Mouse (Mus musculus) heart, embryonic 12.5 days (tissue): ENCODE data around the gene Dusp2. TPM values are rescaled to one million over a fixed set of nuclear protein-coding genes. Genes with fewer than 3 reads are reported as not detected.
"Not testable (repeated sequence)": the region's sequence is repeated elsewhere in the genome, so short reads cannot be mapped to it uniquely, and the experiment has no call there.

ENCODE experiments used
- ATAC-seq: fragments of 200-750 bp; cut with Nextera tagmentation; 2 replicates; pipeline ENCODE4 v1.8.0; 2017; ENCODE audit warnings: moderate TSS enrichment, moderate library complexity; ENCODE audit not compliant: insufficient number of reproducible peaks, low FRiP score
- H3K27ac ChIP-seq: fragments of 300-500 bp; sonication (generic); 2 replicates; pipeline ENCODE4 v1.5.1; 2016; ENCODE audit warnings: mild to moderate bottlenecking, moderate library complexity; ENCODE audit not compliant: poor library complexity, severe bottlenecking
- H3K27me3 ChIP-seq: fragments of 300-500 bp; sonication (generic); replicated peaks from 2 replicates; pipeline ENCODE4 v1.6.1; 2016; ENCODE audit warnings: mild to moderate bottlenecking, moderate library complexity
- H3K36me3 ChIP-seq: fragments of 300-500 bp; sonication (generic); 2 replicates; pipeline ENCODE4 v1.6.1; 2016; ENCODE audit warnings: mild to moderate bottlenecking, moderate library complexity
- H3K4me1 ChIP-seq: fragments of 300-500 bp; sonication (generic); replicated peaks from 2 replicates; pipeline ENCODE4 v1.6.1; 2016; ENCODE audit warnings: mild to moderate bottlenecking
- H3K4me2 ChIP-seq: fragments of 300-500 bp; sonication (generic); 2 replicates; pipeline ENCODE4 v1.6.1; 2016; ENCODE audit warnings: mild to moderate bottlenecking, moderate library complexity
- H3K4me3 ChIP-seq: fragments of 300-500 bp; sonication (generic); 2 replicates; pipeline ENCODE4 v1.5.1; 2016; ENCODE audit warnings: mild to moderate bottlenecking
- H3K9ac ChIP-seq: fragments of 300-500 bp; sonication (generic); 2 replicates; pipeline ENCODE4 v1.6.1; 2016; ENCODE audit warnings: mild to moderate bottlenecking, moderate library complexity
- H3K9me3 ChIP-seq: fragments of 300-500 bp; sonication (generic); replicated peaks from 2 replicates; pipeline ENCODE4 v1.6.1; 2016; ENCODE audit warnings: mild to moderate bottlenecking, moderate library complexity
- WGBS: fragments of 180-500 bp; shearing (Covaris S2); methylation state at CpG from one replicate; pipeline ENCODE4 v1.1.7; 2016; 5-methylcytosine and 5-hydroxymethylcytosine counted together
- polyA plus RNA-seq: library from polyadenylated mRNA; unstranded; fragments of >200 nt; fragmentation: Nextera tagmentation; extraction: Ambion mirVana; gene quantifications from 2 replicates; pipeline ENCODE4 v1.2.1, GENCODE M21; 2016

Gene Dusp2
- 23.8 and 26.3 TPM in 2 replicates for polyA plus RNA-seq

DNA sequence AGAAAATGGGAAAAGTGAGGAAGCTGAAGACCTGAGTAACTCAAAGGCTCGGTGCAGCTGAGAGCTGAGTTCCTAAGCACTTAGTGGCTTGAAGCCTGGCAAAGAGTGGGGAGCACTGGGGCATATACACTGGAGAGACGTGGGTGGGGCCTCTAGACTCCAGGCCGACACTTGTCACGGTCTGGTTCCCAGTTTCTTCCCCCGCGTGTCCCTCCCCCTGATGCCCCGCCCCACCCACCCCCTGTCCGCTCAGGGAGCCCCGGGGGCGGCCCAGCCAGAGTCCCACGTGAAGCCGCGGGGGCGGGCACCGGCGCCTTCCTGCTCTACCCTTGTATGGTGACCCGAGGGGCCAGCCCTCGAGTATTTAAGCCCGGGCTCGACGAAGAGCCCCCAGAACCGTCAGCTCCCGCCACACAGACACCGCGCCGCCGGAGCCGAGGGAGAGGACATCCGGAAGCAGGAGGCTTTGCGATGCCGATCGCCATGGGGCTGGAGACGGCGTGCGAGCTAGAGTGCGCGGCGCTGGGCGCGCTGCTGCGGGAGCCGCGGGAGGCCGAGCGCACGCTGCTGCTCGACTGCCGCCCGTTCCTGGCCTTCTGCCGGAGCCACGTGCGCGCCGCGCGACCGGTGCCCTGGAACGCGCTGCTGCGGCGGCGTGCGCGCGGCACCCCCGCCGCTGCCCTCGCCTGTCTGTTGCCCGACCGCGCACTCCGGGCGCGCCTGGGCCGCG lies at the start of gene Dusp2:
Gene Dusp2, plus strand, starts transcription at position 393 of the 730 bp plus-strand sequence.
- H3K27ac ChIP-seq, result peak within 1 kb of the TSS; percentile 46
- no peaks in the 10 kb centered on the region for H3K9me3 ChIP-seq
- H3K9ac ChIP-seq, result peak within 1 kb of the TSS; percentile 77
- H3K27me3 ChIP-seq, result peaks cover 16% of the 10 kb centered on the region
- H3K4me3 ChIP-seq, result peak within 1 kb of the TSS; percentile 60
- no peaks in the 10 kb centered on the region for H3K36me3 ChIP-seq
- under 1% methylated on average over 68 of the region's 76 CpGs for WGBS
- H3K4me1 ChIP-seq, result peaks cover 41% of the 10 kb centered on the region
- peak; percentile 88 for ATAC-seq
- H3K4me2 ChIP-seq, result peak within 1 kb of the TSS; percentile 76

DNA sequence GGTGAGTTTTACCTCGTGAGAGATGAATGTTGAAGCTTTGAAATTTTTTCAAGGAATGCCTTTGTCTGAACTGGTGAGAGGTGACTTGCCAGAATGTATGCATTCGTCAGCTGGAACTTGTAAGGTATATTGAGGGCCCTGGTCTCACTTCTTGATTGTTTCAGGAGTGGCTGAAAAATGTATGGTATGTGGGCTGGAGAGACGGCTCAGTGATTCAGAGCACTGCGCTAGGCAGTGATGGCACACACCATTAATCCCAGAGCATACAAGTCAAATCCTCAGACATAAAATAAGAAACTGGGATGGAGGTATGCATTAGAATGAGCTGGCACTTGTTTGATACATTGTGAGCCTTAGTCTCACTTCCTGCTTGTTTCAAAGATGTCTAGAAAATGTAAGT lies 43.7 kb upstream of the Dusp2 start:
- Histone ChIP-seq H3K9me3 (no peaks in the 10 kb centered on the region), H3K9ac (no peak overlapping the region), H3K4me2 (no peak overlapping the region), H3K4me1 (no peaks in the 10 kb centered on the region), H3K4me3 (no peak overlapping the region), H3K27me3 (no peaks in the 10 kb centered on the region), H3K27ac (no peak overlapping the region), H3K36me3 (peaks cover 65% of the 10 kb centered on the region)
- ATAC-seq, result no peak
- WGBS, result 65% methylated on average over 4 of the region's 4 CpGs

DNA sequence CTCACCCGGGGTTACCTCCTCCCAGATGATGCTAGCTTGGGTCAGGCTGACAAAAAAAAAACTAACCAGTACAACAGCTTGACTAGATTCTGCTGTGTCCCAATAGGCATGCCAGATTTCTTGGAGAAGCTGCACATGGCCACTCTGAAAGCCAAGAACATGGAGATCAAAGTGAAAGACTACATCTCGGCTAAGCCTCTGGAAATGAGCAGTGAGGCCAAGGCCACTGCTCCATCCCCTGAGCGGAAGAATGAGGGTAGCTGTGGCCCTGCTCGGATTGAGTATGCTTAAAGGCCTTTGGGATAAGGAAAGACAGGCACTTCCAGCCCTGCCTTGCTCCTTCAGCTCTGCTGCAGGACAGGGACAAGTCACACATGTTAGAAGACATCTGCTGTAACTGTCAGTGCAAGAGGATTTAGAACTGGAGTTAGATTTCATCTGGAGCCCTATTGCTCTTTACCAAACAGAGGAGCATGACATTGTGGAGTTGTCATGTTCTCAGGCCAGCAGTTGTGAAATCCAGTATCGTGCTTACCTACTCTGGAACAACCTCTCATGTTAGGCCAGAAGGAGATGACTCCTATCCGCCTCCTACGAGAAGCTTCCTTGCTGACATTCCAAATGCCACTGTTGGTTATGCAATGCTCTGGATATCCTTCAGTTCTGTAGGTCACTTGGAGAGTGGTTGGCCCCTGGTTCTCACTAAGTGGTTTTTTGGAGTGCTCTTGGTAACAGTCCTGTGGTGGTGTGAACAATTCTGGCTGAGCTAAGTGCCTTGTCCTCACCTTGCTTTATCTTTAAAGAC lies 38.8 kb upstream of the Dusp2 start:
- H3K9ac ChIP-seq, result no peak overlapping the region
- no peak overlapping the region for H3K4me3 ChIP-seq
- H3K36me3 ChIP-seq, result peaks cover 79% of the 10 kb centered on the region
- H3K4me2 ChIP-seq, result no peak overlapping the region
- no peak overlapping the region for H3K27ac ChIP-seq
- no peaks in the 10 kb centered on the region for H3K4me1 ChIP-seq
- WGBS, result 89% methylated on average over 7 of the region's 7 CpGs
- H3K9me3 ChIP-seq, result no peaks in the 10 kb centered on the region
- H3K27me3 ChIP-seq, result no peaks in the 10 kb centered on the region
- no peak for ATAC-seq

DNA sequence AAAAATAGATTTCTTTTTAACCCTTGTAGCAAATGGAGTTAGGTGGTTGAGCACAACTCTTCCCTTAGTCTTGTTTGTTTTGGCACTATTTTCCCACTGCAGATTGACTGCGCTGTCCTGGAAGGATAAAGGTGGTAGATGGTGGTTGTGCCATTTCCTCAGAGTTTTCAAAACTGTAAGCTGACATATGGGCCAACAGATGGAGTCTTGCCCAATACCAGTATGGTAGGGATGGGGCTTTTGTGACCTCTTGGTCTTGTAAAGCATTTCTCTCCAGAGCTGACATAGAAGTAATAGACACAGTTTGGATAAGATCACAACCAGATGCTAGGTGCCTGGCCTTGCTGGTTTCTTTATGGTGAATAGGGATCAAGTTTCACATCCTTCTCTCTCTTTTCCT lies 37.9 kb upstream of the Dusp2 start:
- no peak for ATAC-seq
- Histone ChIP-seq H3K9me3 (no peaks in the 10 kb centered on the region), H3K36me3 (peaks cover 72% of the 10 kb centered on the region), H3K27ac (no peak overlapping the region), H3K27me3 (no peaks in the 10 kb centered on the region), H3K4me3 (no peak overlapping the region), H3K9ac (no peak overlapping the region), H3K4me1 (no peaks in the 10 kb centered on the region), H3K4me2 (no peak overlapping the region)
- WGBS, result 95% methylated on average over 1 of the region's 1 CpGs

DNA sequence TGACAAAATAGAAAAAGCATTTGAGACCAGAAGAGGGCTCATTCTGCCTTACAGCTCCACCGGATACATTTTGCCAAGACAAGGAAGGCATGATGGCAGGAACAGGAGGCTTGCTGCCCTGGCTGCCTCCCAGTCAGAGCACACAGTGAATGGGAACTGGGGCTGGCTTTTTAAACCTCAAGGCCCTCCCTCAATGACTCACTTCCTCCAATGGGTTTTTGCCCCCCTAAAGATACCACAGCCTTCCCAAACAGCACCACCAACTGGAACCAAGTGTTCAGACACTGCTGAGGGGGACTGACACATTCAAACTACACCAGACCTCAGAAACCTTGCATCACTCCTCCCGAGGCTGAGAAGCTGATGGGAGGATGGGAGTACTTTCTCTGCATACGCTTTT lies 35.3 kb upstream of the Dusp2 start:
- no peak overlapping the region for H3K4me3 ChIP-seq
- H3K27ac ChIP-seq, result no peak overlapping the region
- H3K9me3 ChIP-seq, result no peaks in the 10 kb centered on the region
- 81% methylated on average over 3 of the region's 3 CpGs for WGBS
- H3K4me1 ChIP-seq, result no peaks in the 10 kb centered on the region
- H3K36me3 ChIP-seq, result peaks cover 55% of the 10 kb centered on the region
- no peak overlapping the region for H3K9ac ChIP-seq
- no peak overlapping the region for H3K4me2 ChIP-seq
- no peak for ATAC-seq
- H3K27me3 ChIP-seq, result no peaks in the 10 kb centered on the region

DNA sequence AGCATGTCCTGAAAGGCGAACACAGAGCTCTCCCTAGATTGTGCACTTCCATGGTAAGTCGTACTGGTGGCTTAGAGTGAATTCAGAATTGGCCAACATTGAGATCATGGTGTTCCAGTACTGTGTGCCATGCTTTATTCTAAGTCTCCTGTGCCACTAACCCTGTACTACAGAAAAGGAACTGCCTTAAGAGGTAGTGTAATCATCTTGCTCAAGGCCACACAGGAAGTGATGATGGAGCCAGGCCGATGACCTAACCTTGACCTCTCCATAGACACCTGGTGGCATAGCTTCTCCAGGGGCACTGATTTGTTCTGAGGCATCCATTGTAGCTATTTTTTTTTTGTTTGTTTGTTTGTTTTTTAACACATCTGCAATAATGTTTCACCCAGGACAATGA lies 34.1 kb upstream of the Dusp2 start:
- Histone ChIP-seq H3K9me3 (no peaks in the 10 kb centered on the region), H3K27ac (no peak overlapping the region), H3K4me2 (no peak overlapping the region), H3K4me3 (no peak overlapping the region), H3K4me1 (no peaks in the 10 kb centered on the region), H3K9ac (no peak overlapping the region), H3K27me3 (no peaks in the 10 kb centered on the region), H3K36me3 (peaks cover 44% of the 10 kb centered on the region)
- no peak for ATAC-seq
- WGBS, result 90% methylated on average over 3 of the region's 3 CpGs

DNA sequence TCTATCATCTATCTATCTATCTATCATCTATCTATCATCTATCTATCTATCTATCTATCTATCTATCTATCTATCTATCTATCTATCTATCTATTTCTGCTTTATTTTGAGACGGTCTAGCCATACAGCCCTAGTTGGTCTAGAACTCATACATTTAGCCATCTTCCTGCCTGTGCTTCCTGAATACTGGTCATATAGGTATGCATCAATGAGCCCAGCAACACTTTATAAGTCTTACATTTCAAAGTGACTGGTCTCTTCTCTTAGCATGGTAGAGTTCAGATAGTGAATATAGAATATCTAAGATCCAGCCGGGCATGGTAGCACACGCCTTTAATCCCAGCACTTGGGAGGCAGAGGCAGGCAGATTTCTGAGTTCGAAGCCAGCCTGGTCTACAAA lies 31.8 kb upstream of the Dusp2 start:
- H3K9me3 ChIP-seq, ATAC-seq, H3K27me3 ChIP-seq, H3K27ac ChIP-seq, H3K4me3 ChIP-seq, H3K4me2 ChIP-seq, H3K4me1 ChIP-seq, H3K9ac ChIP-seq: not testable (repeated sequence)
- peaks cover 21% of the 10 kb centered on the region for H3K36me3 ChIP-seq
- WGBS, result 82% methylated on average over 4 of the region's 4 CpGs

DNA sequence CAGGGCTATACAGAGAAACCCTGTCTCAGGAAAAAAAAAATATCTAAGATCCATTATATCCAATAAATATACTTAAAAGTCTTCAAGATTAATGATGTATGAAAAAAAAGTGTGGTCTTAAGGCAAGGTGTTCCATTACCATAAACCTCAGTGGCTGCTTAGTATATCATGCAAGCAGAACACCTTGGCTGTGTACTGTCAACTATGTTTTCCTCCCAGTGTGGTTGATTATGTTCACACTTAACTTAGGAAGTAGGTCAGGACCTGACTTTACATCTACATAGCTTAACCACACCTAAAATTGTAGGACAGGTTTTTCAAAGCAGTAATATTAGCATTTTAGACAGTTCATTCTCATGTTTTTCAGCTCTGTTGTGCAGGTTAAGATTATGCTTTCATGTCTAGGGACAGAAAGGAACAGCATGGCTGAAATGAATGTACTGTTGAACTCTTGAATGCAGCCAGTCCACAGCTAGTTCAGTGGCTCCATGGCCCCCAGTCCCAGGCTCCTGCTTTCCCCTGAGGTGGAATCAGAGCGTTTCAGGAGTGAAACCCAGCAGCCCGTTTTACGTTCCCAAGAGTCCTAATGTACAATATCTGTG lies 31.2 kb upstream of the Dusp2 start:
- no peaks in the 10 kb centered on the region for H3K9me3 ChIP-seq
- H3K9ac ChIP-seq, result no peak overlapping the region
- no peaks in the 10 kb centered on the region for H3K27me3 ChIP-seq
- no peaks in the 10 kb centered on the region for H3K4me1 ChIP-seq
- H3K27ac ChIP-seq, result no peak overlapping the region
- H3K4me2 ChIP-seq, result no peak overlapping the region
- H3K4me3 ChIP-seq, result no peak overlapping the region
- 76% methylated on average over 3 of the region's 3 CpGs for WGBS
- ATAC-seq, result no peak
- H3K36me3 ChIP-seq, result peaks cover 16% of the 10 kb centered on the region

DNA sequence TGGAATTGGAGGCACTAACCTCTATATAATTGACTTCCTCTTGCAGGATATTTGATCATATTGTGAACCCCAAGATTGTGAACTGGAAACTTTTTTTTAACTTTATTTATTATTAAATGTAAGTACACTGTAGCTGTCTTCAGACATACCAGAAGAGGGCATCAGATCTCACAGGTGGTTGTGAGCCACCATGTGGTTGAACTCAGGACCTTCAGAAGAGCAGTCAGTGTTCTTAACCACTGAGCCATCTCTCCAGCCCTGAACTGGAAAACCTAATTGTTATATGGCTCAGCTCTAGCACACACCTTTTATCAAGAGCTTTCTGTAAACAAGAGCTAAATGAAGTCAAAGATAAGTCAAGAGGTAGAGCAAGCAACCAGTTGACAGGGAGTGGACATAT lies 29.8 kb upstream of the Dusp2 start:
- H3K4me2 ChIP-seq, result no peak overlapping the region
- H3K4me1 ChIP-seq, result no peaks in the 10 kb centered on the region
- H3K9me3 ChIP-seq, result no peaks in the 10 kb centered on the region
- H3K4me3 ChIP-seq, result no peak overlapping the region
- no peak for ATAC-seq
- H3K27me3 ChIP-seq, result no peaks in the 10 kb centered on the region
- no peak overlapping the region for H3K27ac ChIP-seq
- H3K9ac ChIP-seq, result no peak overlapping the region
- peaks cover 2% of the 10 kb centered on the region for H3K36me3 ChIP-seq

DNA sequence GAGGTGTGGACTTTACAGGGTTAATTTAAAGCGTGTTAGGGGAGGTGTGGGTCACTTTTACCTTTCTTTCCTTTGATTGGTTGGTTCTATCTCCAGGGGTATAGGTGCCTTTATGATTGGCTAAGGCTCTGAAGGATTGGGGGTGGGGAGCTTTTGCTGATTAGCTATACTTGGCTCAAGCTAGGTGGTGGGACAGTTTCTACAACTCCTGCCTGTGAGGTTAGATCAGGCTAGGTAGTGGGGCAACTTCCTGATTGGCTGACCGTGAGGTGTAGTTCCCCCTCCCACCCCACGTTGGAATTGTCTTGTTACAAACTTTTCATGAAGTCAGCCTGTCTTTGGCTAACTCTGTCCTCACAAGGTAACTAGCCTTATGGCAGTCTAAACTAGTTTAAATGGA lies 28.8 kb upstream of the Dusp2 start:
- no peak overlapping the region for H3K4me3 ChIP-seq
- WGBS, result 48% methylated on average over 3 of the region's 3 CpGs
- no peaks in the 10 kb centered on the region for H3K27me3 ChIP-seq
- H3K36me3 ChIP-seq, result no peaks in the 10 kb centered on the region; the same call in 1 of the 2 replicates
- no peak for ATAC-seq
- H3K9ac ChIP-seq, result no peak overlapping the region
- H3K4me1 ChIP-seq, result no peaks in the 10 kb centered on the region
- H3K4me2 ChIP-seq, result no peak overlapping the region
- H3K9me3 ChIP-seq, result peaks cover 4% of the 10 kb centered on the region; the same call in 1 of the 2 replicates
- H3K27ac ChIP-seq, result no peak overlapping the region

DNA sequence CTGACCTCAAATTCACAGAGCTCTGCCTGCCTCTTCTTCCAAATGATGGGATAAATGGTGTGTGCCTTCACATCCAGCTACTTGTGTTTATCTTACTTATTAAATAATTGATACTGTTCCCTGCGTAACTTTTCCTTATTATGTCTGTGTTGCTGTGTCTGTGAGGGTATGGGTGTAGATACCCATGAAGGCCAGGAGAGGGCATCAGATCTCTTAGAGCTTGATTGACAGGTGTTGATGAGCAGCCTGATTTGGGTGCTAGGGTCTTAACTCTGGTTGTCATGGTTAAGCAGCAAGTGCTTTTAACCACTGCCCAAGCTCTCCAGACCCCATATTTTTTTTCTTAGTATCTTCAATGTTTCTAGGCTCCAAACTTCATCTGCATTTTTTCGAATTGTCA lies 27.3 kb upstream of the Dusp2 start:
- Histone ChIP-seq H3K36me3 (no peaks in the 10 kb centered on the region), H3K9ac (no peak overlapping the region), H3K9me3 (peaks cover 4% of the 10 kb centered on the region; the same call in 1 of the 2 replicates), H3K27me3 (no peaks in the 10 kb centered on the region), H3K27ac (no peak overlapping the region), H3K4me3 (no peak overlapping the region), H3K4me2 (no peak overlapping the region), H3K4me1 (no peaks in the 10 kb centered on the region)
- 83% methylated on average over 2 of the region's 2 CpGs for WGBS
- no peak for ATAC-seq
